Mouse (Mus musculus): ENCODE results near the gene Zbtb9. TPM values are rescaled to one million over a fixed set of nuclear protein-coding genes. Genes with fewer than 3 reads are reported as not detected.

The Zbtb9 gene
- total RNA-seq, 1 experiment, result 8.2 TPM

DNA sequence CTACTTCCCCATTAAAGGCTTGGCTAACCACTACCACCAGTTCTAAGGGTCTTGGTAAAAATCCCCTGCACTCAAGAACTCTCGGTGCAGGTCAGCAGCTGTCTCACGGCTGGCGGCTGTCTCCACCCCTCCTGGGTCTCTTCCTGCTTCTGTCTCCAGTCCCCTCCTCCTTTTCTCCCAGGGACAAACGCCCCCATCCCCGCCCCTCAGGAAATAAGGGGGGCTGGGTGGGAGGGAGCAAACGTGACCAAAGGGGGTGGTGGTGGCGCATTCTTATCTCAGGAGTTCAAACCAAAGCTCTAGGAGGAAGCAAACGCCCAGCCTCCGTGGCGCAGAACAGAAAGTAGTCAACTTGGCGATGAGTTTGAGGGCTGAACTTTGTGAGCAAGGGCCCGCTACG lies 83.2 kb downstream of the Zbtb9 start:
- TF ChIP-seq ZNF384 (IDR thresholded peaks at IDR 0.05; ENCODE audit: low read depth, low read length), result no peak
- 0 out of 2 replicates have a peak, but pooled peaks have one; percentile 23 for TF ChIP-seq HCFC1 (IDR thresholded peaks at IDR 0.05; ENCODE audit: borderline replicate concordance, insufficient read depth, low read length)
- no peak for DNase-seq (ENCODE audit: low read depth, low spot score)
- peaks cover 4 to 43% of the 10 kb centered on the region in 2 experiments; a peak in 3 of 4 replicates for H3K4me1 ChIP-seq (ENCODE audit: control insufficient read depth in 2 of 2, insufficient read depth in 2 of 2, low read length in 2 of 2, poor library complexity in 1 of 2)
- H3K9ac ChIP-seq (ENCODE audit: insufficient read depth, low read depth, low read length, poor library complexity, severe bottlenecking), result peak overlapping the region; percentile 79; the same call in 1 of the 2 replicates
- H3K4me3 ChIP-seq (ENCODE audit: insufficient read depth in 1 of 2, low read depth in 1 of 2, low read length in 2 of 2, poor library complexity in 1 of 2, severe bottlenecking in 1 of 2), result peak overlapping the region; percentile 68 to 85
- H3K36me3 ChIP-seq (ENCODE audit: control insufficient read depth, insufficient read depth, low read length, poor library complexity, severe bottlenecking), result no peaks in the 10 kb centered on the region; the same call in 1 of the 2 replicates
- H3K9me3 ChIP-seq (ENCODE audit: control insufficient read depth, insufficient read depth, low read depth, low read length), result no peaks in the 10 kb centered on the region
- peak overlapping the region; percentile 93 for H3K27ac ChIP-seq (ENCODE audit: insufficient read depth, low read depth, low read length, poor library complexity, severe bottlenecking)
- in situ Hi-C loops (cut with MboI; ENCODE audit: low sequenced_read_pairs in 2 of 2, unreplicated experiment in 2 of 2), result no loop called here

DNA sequence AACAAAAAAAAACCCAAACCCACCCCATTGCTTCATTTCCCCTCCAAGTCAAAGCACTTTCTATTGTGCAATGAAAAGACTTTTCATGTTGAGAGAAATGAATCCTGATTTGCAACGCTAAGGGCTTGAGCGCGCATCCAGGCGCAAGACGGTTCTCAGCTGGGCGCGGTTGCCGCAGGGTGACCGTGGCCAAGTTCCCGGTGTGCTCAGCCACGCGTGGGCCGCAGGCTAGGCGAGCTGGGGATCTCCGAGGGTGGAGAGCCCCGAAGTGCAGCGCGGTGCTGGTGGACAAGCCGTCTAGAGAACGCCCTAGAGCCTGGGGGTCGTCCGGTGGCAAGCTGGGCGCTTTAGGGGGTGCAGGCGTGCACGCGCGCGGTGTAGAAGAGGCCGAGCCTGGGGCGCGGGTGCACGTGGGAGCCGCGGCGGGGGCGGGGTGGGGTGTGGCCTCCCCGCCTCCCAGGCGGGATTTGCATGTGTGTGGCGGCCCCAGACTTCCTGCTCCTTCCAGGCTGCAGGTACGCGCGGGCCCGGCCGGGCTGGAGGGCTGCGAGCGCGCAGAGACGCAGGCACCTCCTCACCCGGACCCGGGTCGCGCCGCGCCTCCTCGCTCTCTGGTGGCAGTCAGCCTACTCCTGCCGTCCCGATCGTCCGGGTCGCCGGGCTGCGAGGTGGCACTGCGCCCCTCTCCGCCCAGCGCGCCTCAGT lies 84.0 kb downstream of the Zbtb9 start, which contains the start of gene Itpr3:
Gene Itpr3, plus strand, starts transcription at position 493 of the 705 bp plus-strand sequence.
- Histone ChIP-seq H3K4me3 (ENCODE audit: insufficient read depth in 1 of 2, low read depth in 1 of 2, low read length in 2 of 2, poor library complexity in 1 of 2, severe bottlenecking in 1 of 2) (peak within 1 kb of the TSS; percentile 68 to 85), H3K4me1 (ENCODE audit: control insufficient read depth in 2 of 2, insufficient read depth in 2 of 2, low read length in 2 of 2, poor library complexity in 1 of 2) (peaks cover 2 to 36% of the 10 kb centered on the region in 2 experiments; a peak in 3 of 4 replicates), H3K9me3 (ENCODE audit: control insufficient read depth, insufficient read depth, low read depth, low read length) (no peaks in the 10 kb centered on the region), H3K27ac (ENCODE audit: insufficient read depth, low read depth, low read length, poor library complexity, severe bottlenecking) (peak within 1 kb of the TSS; percentile 93), H3K36me3 (ENCODE audit: control insufficient read depth, insufficient read depth, low read length, poor library complexity, severe bottlenecking) (no peaks in the 10 kb centered on the region; the same call in 1 of the 2 replicates), H3K9ac (ENCODE audit: insufficient read depth, low read depth, low read length, poor library complexity, severe bottlenecking) (peak within 1 kb of the TSS; percentile 80)
- DNase-seq (ENCODE audit: low read depth, low spot score), result no peak
- in situ Hi-C loops (cut with MboI; ENCODE audit: low sequenced_read_pairs in 2 of 2, unreplicated experiment in 2 of 2), result no loop called here
- no peak for TF ChIP-seq ZNF384 (IDR thresholded peaks at IDR 0.05; ENCODE audit: low read depth, low read length)
- TF ChIP-seq HCFC1 (IDR thresholded peaks at IDR 0.05; ENCODE audit: borderline replicate concordance, insufficient read depth, low read length), result 0 out of 2 replicates have a peak, but pooled peaks have one; percentile 27

DNA sequence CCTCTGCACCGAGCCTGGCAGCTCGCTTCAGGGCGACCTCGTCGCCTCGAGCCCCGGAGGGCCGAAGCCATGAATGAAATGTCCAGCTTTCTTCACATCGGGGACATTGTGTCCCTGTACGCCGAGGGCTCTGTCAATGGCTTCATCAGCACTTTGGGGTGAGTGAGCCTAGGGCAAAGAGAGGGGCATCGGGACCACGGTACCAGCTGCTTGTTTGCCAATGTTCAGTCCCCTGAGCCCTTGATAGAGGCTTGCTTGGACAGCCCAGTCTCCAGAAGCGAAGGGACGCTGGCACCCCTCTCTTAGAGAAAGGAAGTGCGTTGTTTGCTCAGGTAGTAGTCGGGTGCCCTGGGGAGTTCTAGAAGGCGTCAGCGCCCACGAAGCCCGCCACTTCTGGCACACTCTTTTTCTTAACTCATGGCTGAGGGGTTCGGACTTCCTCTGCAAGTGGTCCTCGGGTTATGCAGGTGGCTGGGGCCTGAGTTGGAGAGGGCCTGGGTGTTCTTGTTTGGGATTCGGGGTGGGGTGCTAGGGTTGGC lies 84.6 kb downstream of the Zbtb9 start:
- no peaks in the 10 kb centered on the region; the same call in 1 of the 2 replicates for H3K36me3 ChIP-seq (ENCODE audit: control insufficient read depth, insufficient read depth, low read length, poor library complexity, severe bottlenecking)
- H3K27ac ChIP-seq (ENCODE audit: insufficient read depth, low read depth, low read length, poor library complexity, severe bottlenecking), result no peak overlapping the region; the same call in 1 of the 2 replicates
- no peak for DNase-seq (ENCODE audit: low read depth, low spot score)
- H3K4me3 ChIP-seq (ENCODE audit: insufficient read depth in 1 of 2, low read depth in 1 of 2, low read length in 2 of 2, poor library complexity in 1 of 2, severe bottlenecking in 1 of 2), result peak overlapping the region; percentile 68 to 85
- in situ Hi-C loops (cut with MboI; ENCODE audit: low sequenced_read_pairs in 2 of 2, unreplicated experiment in 2 of 2), result no loop called here
- H3K9me3 ChIP-seq (ENCODE audit: control insufficient read depth, insufficient read depth, low read depth, low read length), result no peaks in the 10 kb centered on the region
- peak overlapping the region; percentile 80 for H3K9ac ChIP-seq (ENCODE audit: insufficient read depth, low read depth, low read length, poor library complexity, severe bottlenecking)
- peaks cover 2 to 34% of the 10 kb centered on the region in 2 experiments; a peak in 3 of 4 replicates for H3K4me1 ChIP-seq (ENCODE audit: control insufficient read depth in 2 of 2, insufficient read depth in 2 of 2, low read length in 2 of 2, poor library complexity in 1 of 2)
- TF ChIP-seq ZNF384 (IDR thresholded peaks at IDR 0.05; ENCODE audit: low read depth, low read length) (no peak), HCFC1 (IDR thresholded peaks at IDR 0.05; ENCODE audit: borderline replicate concordance, insufficient read depth, low read length) (no peak)

Other genes starting within 250 kb of the Zbtb9 start
- gene Bnip1, start 192.1 kb upstream of the Zbtb9 start, total RNA-seq (2012; rRNA removed), result 24.5 and 26.1 TPM in 2 replicates
- 1.1 and 3.0 TPM in 2 replicates for gene Nkx2-5, start 128.2 kb upstream of the Zbtb9 start, total RNA-seq (2012; rRNA removed)
- 52.5 and 83.4 TPM in 2 replicates for gene Kifc5b, start 56.1 kb upstream of the Zbtb9 start, total RNA-seq (2012; rRNA removed)
- gene Phf1, start 40.1 kb upstream of the Zbtb9 start, total RNA-seq (2012; rRNA removed), result 9.4 and 13.3 TPM in 2 replicates
- gene Cuta, start 33.6 kb upstream of the Zbtb9 start, total RNA-seq (2012; rRNA removed), result 43.0 and 60.0 TPM in 2 replicates
- 6.6 and 10.3 TPM in 2 replicates for gene Syngap1, start 31.9 kb upstream of the Zbtb9 start, total RNA-seq (2012; rRNA removed)
- 36.4 and 53.2 TPM in 2 replicates for gene Bak1, start 55.8 kb downstream of the Zbtb9 start, total RNA-seq (2012; rRNA removed)
- gene Itpr3, start 84.1 kb downstream of the Zbtb9 start, total RNA-seq (2012; rRNA removed), result 44.1 and 74.5 TPM in 2 replicates
- 175 and 199 TPM in 2 replicates for gene Uqcc2, start 160.7 kb downstream of the Zbtb9 start, total RNA-seq (2012; rRNA removed)
- gene Ip6k3, start 194.6 kb downstream of the Zbtb9 start, total RNA-seq (2012; rRNA removed), result 0.27 TPM in 1 of 2 replicates, not detected in the other
- gene Lemd2, start 231.3 kb downstream of the Zbtb9 start, total RNA-seq (2012; rRNA removed), result 51.8 and 87.8 TPM in 2 replicates

Data from ES-E14 (cell line).